Mouse (Mus musculus) MEL (cell line): ENCODE results near the gene Psme4. TPM values are rescaled to one million over a fixed set of nuclear protein-coding genes. Genes with fewer than 3 reads are reported as not detected.

ENCODE experiments used
- DNase-seq: peaks from one replicate; pipeline ENCODE4 v3.0.0; 2011; ENCODE audit warnings: low read depth, low spot score
- H3K27ac ChIP-seq: 2 replicates; pipeline ENCODE4 v1.5.1; 2012; ENCODE audit warnings: low read depth, mild to moderate bottlenecking, control low read depth, low read length, moderate library complexity; ENCODE audit not compliant: control insufficient read depth
- H3K27me3 ChIP-seq, 2 experiments: fragments of 150-350 bp in 1 of 2; sonication (generic) in 1 of 2; 2 replicates each; pipeline ENCODE4 v1.6.1; 2012; ENCODE audit warnings: low read length in 2 of 2, mild to moderate bottlenecking in 2 of 2, improper control_type of control experiment in 1 of 2, moderate library complexity in 1 of 2; ENCODE audit not compliant: insufficient read depth in 2 of 2, control insufficient read depth in 1 of 2
- H3K36me3 ChIP-seq, 2 experiments: 2 replicates each; pipeline ENCODE4 v1.6.1; 2012 to 2014; ENCODE audit warnings: low read length in 2 of 2, improper control_type of control experiment in 1 of 2, inconsistent platforms in 1 of 2, mild to moderate bottlenecking in 1 of 2; ENCODE audit not compliant: insufficient read depth in 2 of 2, control insufficient read depth in 1 of 2
- H3K4me1 ChIP-seq, 2 experiments: fragments of 150-350 bp in 1 of 2; sonication (generic) in 1 of 2; 2 replicates each; pipeline ENCODE4 v1.6.1; 2012; ENCODE audit warnings: low read length in 2 of 2, improper control_type of control experiment in 1 of 2, mild to moderate bottlenecking in 1 of 2; ENCODE audit not compliant: insufficient read depth in 2 of 2, control insufficient read depth in 1 of 2
- H3K4me3 ChIP-seq, 2 experiments: fragments of 150-350 bp in 1 of 2; sonication (generic) in 1 of 2; 2 replicates each; pipeline ENCODE4 v1.5.1; 2012; ENCODE audit warnings: low read depth in 2 of 2, low read length in 2 of 2, mild to moderate bottlenecking in 2 of 2, moderate library complexity in 2 of 2, control low read depth in 1 of 2, improper control_type of control experiment in 1 of 2; ENCODE audit not compliant: control insufficient read depth in 1 of 2, insufficient read depth in 1 of 2
- H3K79me2 ChIP-seq: 2 replicates; pipeline ENCODE4 v1.6.1; 2012; ENCODE audit warnings: mild to moderate bottlenecking, low read length, moderate library complexity; ENCODE audit not compliant: control insufficient read depth, poor library complexity, insufficient read depth
- H3K9ac ChIP-seq: 2 replicates; pipeline ENCODE4 v1.6.1; 2012; ENCODE audit warnings: low read depth, mild to moderate bottlenecking, control low read depth, low read length, moderate library complexity; ENCODE audit not compliant: control insufficient read depth, poor library complexity, severe bottlenecking
- H3K9me3 ChIP-seq: fragments of 150-350 bp; sonication (generic); replicated peaks from 2 replicates; pipeline ENCODE4 v1.6.1; 2012; ENCODE audit warnings: mild to moderate bottlenecking, low read length, improper control_type of control experiment, moderate library complexity; ENCODE audit not compliant: insufficient read depth
- CTCF ChIP-seq, 3 experiments: IDR thresholded peaks in 2 of 3; conservative IDR thresholded peaks in 1 of 3; 2 replicates each; pipeline ENCODE4 v1.5.1; 2011 to 2012; ENCODE audit warnings: low read length in 3 of 3, low read depth in 2 of 3, mild to moderate bottlenecking in 2 of 3, improper control_type of control experiment in 1 of 3, inconsistent platforms in 1 of 3, mixed read lengths in 1 of 3, moderate library complexity in 1 of 3; ENCODE audit not compliant: control insufficient read depth in 1 of 3, insufficient read depth in 1 of 3, poor library complexity in 1 of 3, severe bottlenecking in 1 of 3
- EP300 ChIP-seq, 2 experiments: IDR thresholded peaks; 2 replicates each; pipeline ENCODE4 v1.6.1; 2011; ENCODE audit warnings: improper control_type of control experiment in 2 of 2, low read length in 2 of 2, low read depth in 1 of 2, mild to moderate bottlenecking in 1 of 2
- GATA1 ChIP-seq: IDR thresholded peaks from 2 replicates; pipeline ENCODE4 v1.6.1; 2011; ENCODE audit warnings: low read depth, low read length, improper control_type of control experiment
- HCFC1 ChIP-seq: IDR thresholded peaks from 2 replicates; pipeline ENCODE4 v1.6.1; 2012; ENCODE audit warnings: low read depth, mild to moderate bottlenecking, inconsistent platforms, low read length, improper control_type of control experiment, moderate library complexity
- JUND ChIP-seq: IDR thresholded peaks from 2 replicates; pipeline ENCODE4 v1.6.1; 2011; ENCODE audit warnings: low read depth, mild to moderate bottlenecking, improper control_type of control experiment, low read length
- KAT2A ChIP-seq: conservative IDR thresholded peaks from 2 replicates; pipeline ENCODE4 v1.6.1; 2012; ENCODE audit warnings: low read depth, low read length, improper control_type of control experiment, inconsistent platforms
- MAFK ChIP-seq: IDR thresholded peaks from 2 replicates; pipeline ENCODE4 v1.6.1; 2011; ENCODE audit warnings: low read depth, mild to moderate bottlenecking, low read length, improper control_type of control experiment, borderline replicate concordance
- MXI1 ChIP-seq: IDR thresholded peaks from 2 replicates; pipeline ENCODE4 v1.6.1; 2011; ENCODE audit warnings: mild to moderate bottlenecking, low read depth, low read length, improper control_type of control experiment
- POLR2A ChIP-seq, 2 experiments: IDR thresholded peaks; 2 replicates each; pipeline ENCODE4 v1.6.1; 2011 to 2012; ENCODE audit warnings: low read length in 2 of 2, mild to moderate bottlenecking in 2 of 2, control low read depth in 1 of 2, improper control_type of control experiment in 1 of 2, low read depth in 1 of 2, moderate library complexity in 1 of 2; ENCODE audit not compliant: control insufficient read depth in 1 of 2, insufficient read depth in 1 of 2, poor library complexity in 1 of 2
- POLR2AphosphoS2 ChIP-seq: IDR thresholded peaks from 2 replicates; pipeline ENCODE4 v1.6.1; 2011; ENCODE audit warnings: low read length, improper control_type of control experiment
- POLR2AphosphoS5 ChIP-seq: IDR thresholded peaks from 2 replicates; pipeline ENCODE4 v1.6.1; 2012; ENCODE audit warnings: low read depth, borderline replicate concordance, mild to moderate bottlenecking, inconsistent platforms, low read length, moderate library complexity, mixed read lengths
- RAD21 ChIP-seq: IDR thresholded peaks from 2 replicates; pipeline ENCODE4 v1.6.1; 2011; ENCODE audit warnings: mild to moderate bottlenecking, low read depth, low read length, improper control_type of control experiment
- RCOR1 ChIP-seq: IDR thresholded peaks from 2 replicates; pipeline ENCODE4 v1.6.1; 2012; ENCODE audit warnings: low read depth, mild to moderate bottlenecking, inconsistent platforms, low read length, improper control_type of control experiment
- SIN3A ChIP-seq: IDR thresholded peaks from 2 replicates; pipeline ENCODE4 v1.6.1; 2012; ENCODE audit warnings: low read length, improper control_type of control experiment, inconsistent platforms
- SMC3 ChIP-seq: IDR thresholded peaks from 2 replicates; pipeline ENCODE4 v1.6.1; 2011; ENCODE audit warnings: low read depth, low read length, improper control_type of control experiment
- TBP ChIP-seq: IDR thresholded peaks from 2 replicates; pipeline ENCODE4 v1.8.0; 2011; ENCODE audit warnings: low read depth, low read length, improper control_type of control experiment
- TCF12 ChIP-seq: IDR thresholded peaks from 2 replicates; pipeline ENCODE4 v1.6.1; 2014; ENCODE audit warnings: low read depth, mild to moderate bottlenecking, inconsistent platforms, low read length, improper control_type of control experiment, moderate library complexity
- UBTF ChIP-seq: IDR thresholded peaks from 2 replicates; pipeline ENCODE4 v1.6.1; 2012; ENCODE audit warnings: low read depth, mild to moderate bottlenecking, inconsistent platforms, low read length, improper control_type of control experiment, moderate library complexity, borderline replicate concordance; ENCODE audit not compliant: insufficient read depth
- USF1 ChIP-seq: IDR thresholded peaks from 2 replicates; pipeline ENCODE4 v1.6.1; 2014; ENCODE audit warnings: low read depth, mild to moderate bottlenecking, inconsistent platforms, low read length, improper control_type of control experiment, moderate library complexity
- ZKSCAN1 ChIP-seq: IDR thresholded peaks from 2 replicates; pipeline ENCODE4 v1.6.1; 2012; ENCODE audit warnings: low read depth, mild to moderate bottlenecking, inconsistent platforms, low read length, improper control_type of control experiment, moderate library complexity
- ZMIZ1 ChIP-seq: IDR thresholded peaks from 2 replicates; pipeline ENCODE4 v1.6.1; 2012; ENCODE audit warnings: low read depth, mild to moderate bottlenecking, inconsistent platforms, low read length, improper control_type of control experiment, moderate library complexity
- ZNF384 ChIP-seq: IDR thresholded peaks from 2 replicates; pipeline ENCODE4 v1.6.1; 2012; ENCODE audit warnings: low read depth, mild to moderate bottlenecking, inconsistent platforms, low read length, improper control_type of control experiment
- polyA plus RNA-seq, 2 experiments: library from polyadenylated mRNA; stranded (reverse) in 1 of 2; unstranded in 1 of 2; fragments of >175 nt in 1 of 2; fragments of >200 nt in 1 of 2; gene quantifications; 2 replicates each; pipeline versions ENCODE4 v1.2.1 to v1.2.4; 2012; ENCODE audit warnings: low replicate concordance in 2 of 2, low read depth in 1 of 2; ENCODE audit not compliant: insufficient read length in 2 of 2, insufficient read depth in 1 of 2, missing spikeins in 1 of 2
- total RNA-seq: library from RNA; depleted of rRNA; stranded (reverse); fragments of 300-350 nt; gene quantifications from 2 replicates; pipeline ENCODE4 v1.2.3, GENCODE M21; 2012

Gene Psme4
- total and polyA plus RNA-seq, 3 experiments, result 42.5 to 96.4 (median 45.6) TPM

DNA sequence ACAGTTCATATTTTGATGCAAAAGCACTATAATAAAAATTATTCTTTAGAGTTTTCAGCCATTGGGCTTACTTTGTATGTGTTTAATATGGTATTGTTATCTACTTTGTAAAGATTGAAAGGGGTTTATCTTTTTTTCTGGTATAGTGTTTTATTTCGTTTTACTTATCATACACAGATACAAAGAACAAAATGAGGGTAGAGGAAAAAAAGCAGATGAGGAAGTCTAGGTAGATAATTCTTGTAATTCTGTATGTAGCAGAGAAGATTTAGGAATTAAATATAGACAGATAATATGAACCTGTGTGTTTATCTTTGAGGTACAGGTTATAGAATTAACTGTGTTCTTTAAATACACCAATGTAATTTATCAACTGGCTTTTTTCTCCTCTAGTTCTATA is 30.9 kb downstream of the Psme4 start (continued):
- TF ChIP-seq POLR2A (IDR thresholded peaks at IDR 0.05; ENCODE audit: control insufficient read depth in 1 of 2, insufficient read depth in 1 of 2, low read depth in 1 of 2, low read length in 2 of 2, poor library complexity in 1 of 2), result no peak
- TF ChIP-seq KAT2A, result no peak
- no peak for TF ChIP-seq ZMIZ1
- 0 out of 2 replicates have a peak, but pooled peaks have one; percentile 22 for TF ChIP-seq SIN3A
- TF ChIP-seq HCFC1, result no peak
- no peak for TF ChIP-seq ZKSCAN1

DNA sequence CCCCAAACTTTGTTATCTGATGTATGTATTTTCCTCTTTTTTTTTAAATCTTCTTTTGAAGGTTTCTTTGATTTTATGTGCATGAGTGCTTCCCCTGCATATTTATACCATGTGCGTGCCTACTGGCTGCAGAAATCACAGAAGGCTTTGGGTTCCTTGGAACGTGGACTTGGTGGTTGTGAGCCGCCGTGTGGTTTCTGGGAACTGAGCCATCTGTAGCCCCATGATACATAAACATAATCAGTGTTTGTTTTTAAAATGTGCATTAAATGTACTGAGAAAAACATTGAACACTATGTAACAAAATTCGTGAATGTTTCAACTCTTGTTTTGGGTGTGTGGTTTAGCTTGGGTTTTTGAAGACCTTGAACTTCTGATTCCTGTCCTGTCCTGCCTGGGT is 49.6 kb downstream of the Psme4 start:
- Histone ChIP-seq H3K27ac (no peak overlapping the region), H3K4me1 (no peaks in the 10 kb centered on the region), H3K9ac (no peak overlapping the region), H3K9me3 (no peaks in the 10 kb centered on the region), H3K79me2 (no peaks in the 10 kb centered on the region), H3K36me3 (peaks cover 0 to 48% of the 10 kb centered on the region in 2 experiments; a peak in 2 of 4 replicates), H3K27me3 (no peaks in the 10 kb centered on the region), H3K4me3 (no peak overlapping the region)
- no peak for DNase-seq
- TF ChIP-seq ZNF384 (no peak), RCOR1 (0 out of 2 replicates have a peak, but pooled peaks have one; percentile 16), POLR2AphosphoS2 (no peak)

DNA sequence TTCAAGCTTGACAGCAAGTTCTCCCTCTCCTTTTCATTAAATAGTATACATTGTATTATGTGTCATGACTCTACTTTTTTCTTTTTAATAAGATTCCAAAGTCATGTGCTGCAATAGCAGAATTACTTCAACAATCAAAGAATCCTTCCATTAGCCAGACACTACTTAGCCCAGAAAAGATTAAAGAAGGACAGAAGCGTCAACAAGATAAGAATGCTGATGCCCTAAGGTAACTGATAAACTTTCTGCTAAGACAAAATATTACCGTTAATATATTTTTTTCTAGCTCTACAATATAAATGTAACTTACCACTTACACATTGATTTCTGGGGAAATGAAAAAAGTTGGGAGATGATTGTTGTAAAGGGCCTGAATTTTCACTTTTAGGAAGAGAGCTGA is 67.3 kb downstream of the Psme4 start:
- Histone ChIP-seq H3K79me2 (no peaks in the 10 kb centered on the region), H3K27me3 (no peaks in the 10 kb centered on the region), H3K36me3 (peaks cover 4 to 41% of the 10 kb centered on the region in 2 experiments), H3K9ac (no peak overlapping the region), H3K4me1 (no peaks in the 10 kb centered on the region; a peak in 1 of 4 replicates), H3K9me3 (no peaks in the 10 kb centered on the region), H3K27ac (no peak overlapping the region), H3K4me3 (no peak overlapping the region)
- TF ChIP-seq TBP (no peak), JUND (no peak), GATA1 (peak; percentile 64; the same call in 1 of the 2 replicates), TCF12 (peak; percentile 42; the same call in 1 of the 2 replicates), ZNF384 (peak; percentile 41; the same call in 1 of the 2 replicates), RCOR1 (no peak), MAFK (no peak), POLR2AphosphoS5 (no peak), EP300 (IDR thresholded peaks at IDR 0.05; ENCODE audit: low read depth in 1 of 2, low read length in 2 of 2) (peak; percentile 43 to 53; a peak in 2 of 4 replicates), MXI1 (no peak), ZKSCAN1 (no peak), ZMIZ1 (no peak), RAD21 (no peak), USF1 (no peak), SMC3 (no peak), UBTF (no peak), POLR2AphosphoS2 (no peak), CTCF (IDR thresholded peaks at IDR 0.05 in 2 of 3, conservative IDR thresholded peaks at IDR 0.05 in 1 of 3; ENCODE audit: control insufficient read depth in 1 of 3, insufficient read depth in 1 of 3, low read depth in 2 of 3, low read length in 3 of 3, poor library complexity in 1 of 3, severe bottlenecking in 1 of 3) (no peak)
- no peak for DNase-seq
